Mouse (Mus musculus): ENCODE data around the gene Smyd3. TPM values are rescaled to one million over a fixed set of nuclear protein-coding genes. Genes with fewer than 3 reads are reported as not detected.

Gene Smyd3
- polyA plus RNA-seq, 1 experiment: 10.6 TPM

DNA sequence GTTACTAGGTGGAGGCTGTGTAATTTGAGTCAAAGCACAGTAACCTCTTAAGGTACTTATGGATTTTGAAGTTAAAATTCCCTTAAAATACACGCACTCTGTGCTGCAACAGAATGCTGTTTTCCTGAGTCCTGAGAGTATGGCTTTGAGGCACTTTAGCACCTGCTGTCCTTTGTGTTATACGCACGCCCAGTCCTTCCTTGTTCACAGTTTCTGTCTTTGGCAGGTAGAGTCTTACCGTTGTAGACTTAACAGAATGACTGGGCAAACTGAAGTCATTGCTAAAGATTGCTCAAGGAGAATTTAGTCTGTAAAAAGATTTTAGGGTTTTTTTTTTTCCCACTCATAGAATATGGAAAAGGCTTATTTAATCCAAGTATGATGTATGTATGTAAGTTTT is 34.1 kb upstream of the Smyd3 start:
- no peak overlapping the region for H3ac ChIP-seq (ENCODE audit: control insufficient read depth, insufficient read length, low read depth)
- no peaks in the 10 kb centered on the region for H3K27me3 ChIP-seq (ENCODE audit: control insufficient read depth, insufficient read depth, insufficient read length)
- TF ChIP-seq MYOG (IDR thresholded peaks at IDR 0.05; ENCODE audit: control insufficient read depth, extremely low read depth, insufficient read length) (no peak), FOSL1 (IDR thresholded peaks at IDR 0.05; ENCODE audit: insufficient read depth, low read length, poor library complexity, severe bottlenecking) (no peak), CTCF (IDR thresholded peaks at IDR 0.05; ENCODE audit: control insufficient read depth, insufficient read depth, insufficient read length) (no peak), CEBPB (IDR thresholded peaks at IDR 0.05; ENCODE audit: low read depth) (no peak), MYOD1 (IDR thresholded peaks at IDR 0.05; ENCODE audit: control insufficient read depth, insufficient read length, low read depth) (no peak), USF1 (IDR thresholded peaks at IDR 0.05; ENCODE audit: low read depth) (no peak), MAX (IDR thresholded peaks at IDR 0.05) (no peak)
- no peak overlapping the region for H3K4me3 ChIP-seq (ENCODE audit: insufficient read depth, poor library complexity, severe bottlenecking)
- H3K36me3 ChIP-seq (ENCODE audit: control insufficient read depth, insufficient read depth): no peaks in the 10 kb centered on the region
- H3K79me3 ChIP-seq (ENCODE audit: low read depth): peaks cover 4% of the 10 kb centered on the region
- peaks cover 45% of the 10 kb centered on the region for H3K79me2 ChIP-seq (ENCODE audit: control insufficient read depth, insufficient read depth)

DNA sequence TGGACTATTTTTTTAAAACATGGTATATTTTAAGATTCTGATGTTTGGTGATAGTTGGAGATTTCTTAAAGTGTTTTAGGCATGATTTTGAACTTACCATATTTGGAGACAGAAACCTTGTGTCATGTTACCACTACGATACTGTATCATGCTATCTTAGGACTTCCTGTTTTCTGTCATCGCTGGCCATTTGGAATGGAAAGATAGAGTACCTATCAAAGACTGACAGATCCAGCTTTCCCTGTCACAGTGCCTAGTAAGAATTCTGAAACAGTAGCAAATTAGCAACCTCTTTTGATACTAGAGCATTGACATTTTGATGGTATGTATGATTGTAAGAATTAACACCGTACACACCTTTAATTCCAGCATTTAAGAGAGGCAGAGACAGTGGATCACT is 33.5 kb upstream of the Smyd3 start:
- Histone ChIP-seq H3K4me3 (ENCODE audit: insufficient read depth, poor library complexity, severe bottlenecking) (no peak overlapping the region), H3K36me3 (ENCODE audit: control insufficient read depth, insufficient read depth) (no peaks in the 10 kb centered on the region), H3K79me2 (ENCODE audit: control insufficient read depth, insufficient read depth) (peaks cover 45% of the 10 kb centered on the region), H3K79me3 (ENCODE audit: low read depth) (peaks cover 4% of the 10 kb centered on the region), H3K27me3 (ENCODE audit: control insufficient read depth, insufficient read depth, insufficient read length) (no peaks in the 10 kb centered on the region), H3ac (ENCODE audit: control insufficient read depth, insufficient read length, low read depth) (no peak overlapping the region)
- TF ChIP-seq MYOG (IDR thresholded peaks at IDR 0.05; ENCODE audit: control insufficient read depth, extremely low read depth, insufficient read length) (no peak), MYOD1 (IDR thresholded peaks at IDR 0.05; ENCODE audit: control insufficient read depth, insufficient read length, low read depth) (no peak), USF1 (IDR thresholded peaks at IDR 0.05; ENCODE audit: low read depth) (no peak), CEBPB (IDR thresholded peaks at IDR 0.05; ENCODE audit: low read depth) (no peak), MAX (IDR thresholded peaks at IDR 0.05) (no peak), CTCF (IDR thresholded peaks at IDR 0.05; ENCODE audit: control insufficient read depth, insufficient read depth, insufficient read length) (no peak), FOSL1 (IDR thresholded peaks at IDR 0.05; ENCODE audit: insufficient read depth, low read length, poor library complexity, severe bottlenecking) (no peak)

DNA sequence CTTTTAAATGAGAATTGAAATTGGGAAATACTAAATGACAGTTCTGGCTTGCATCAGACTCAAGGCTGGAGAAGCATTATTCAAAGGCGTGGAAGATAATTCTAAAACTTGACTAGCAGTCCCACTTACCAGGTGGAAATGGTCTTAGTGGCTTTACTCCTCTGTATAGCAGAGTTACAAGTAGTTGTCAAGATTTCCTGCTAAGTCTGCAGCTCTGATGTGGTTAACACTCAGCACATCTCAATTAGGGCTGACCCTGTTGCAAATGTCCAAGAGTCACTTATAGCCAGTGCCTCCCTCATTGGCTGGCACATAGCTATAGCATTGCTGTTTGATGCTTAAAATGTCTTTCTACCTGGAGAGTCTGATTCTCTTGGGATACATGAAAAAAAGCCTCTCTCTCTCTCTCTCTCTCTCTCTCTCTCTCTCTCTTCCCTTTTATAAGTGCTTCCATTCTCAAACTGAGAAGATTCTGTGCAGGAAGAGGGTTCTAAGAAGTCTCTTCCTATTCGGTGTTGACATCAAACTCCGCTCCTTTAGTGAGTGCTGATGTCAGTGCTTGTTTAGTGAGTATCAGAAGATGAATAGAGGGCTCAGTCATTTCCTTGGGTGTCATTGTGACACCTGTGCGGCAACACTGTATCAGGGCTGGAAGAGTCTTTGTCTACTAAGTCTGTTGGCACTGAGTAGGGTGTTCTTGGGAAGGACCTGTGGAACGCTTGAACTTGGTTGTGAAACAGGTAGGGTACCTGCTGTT is 31.3 kb upstream of the Smyd3 start:
- no peak overlapping the region for H3ac ChIP-seq (ENCODE audit: control insufficient read depth, insufficient read length, low read depth)
- peaks cover 3% of the 10 kb centered on the region for H3K36me3 ChIP-seq (ENCODE audit: control insufficient read depth, insufficient read depth)
- H3K79me2 ChIP-seq (ENCODE audit: control insufficient read depth, insufficient read depth): peaks cover 58% of the 10 kb centered on the region
- H3K4me3 ChIP-seq (ENCODE audit: insufficient read depth, poor library complexity, severe bottlenecking): no peak overlapping the region
- TF ChIP-seq MYOG (IDR thresholded peaks at IDR 0.05; ENCODE audit: control insufficient read depth, extremely low read depth, insufficient read length): no peak
- TF ChIP-seq MAX (IDR thresholded peaks at IDR 0.05): no peak
- no peak for TF ChIP-seq FOSL1 (IDR thresholded peaks at IDR 0.05; ENCODE audit: insufficient read depth, low read length, poor library complexity, severe bottlenecking)
- TF ChIP-seq CEBPB (IDR thresholded peaks at IDR 0.05; ENCODE audit: low read depth): no peak
- TF ChIP-seq USF1 (IDR thresholded peaks at IDR 0.05; ENCODE audit: low read depth): no peak
- no peak for TF ChIP-seq MYOD1 (IDR thresholded peaks at IDR 0.05; ENCODE audit: control insufficient read depth, insufficient read length, low read depth)
- no peak for TF ChIP-seq CTCF (IDR thresholded peaks at IDR 0.05; ENCODE audit: control insufficient read depth, insufficient read depth, insufficient read length)
- peaks cover 17% of the 10 kb centered on the region for H3K79me3 ChIP-seq (ENCODE audit: low read depth)
- no peaks in the 10 kb centered on the region for H3K27me3 ChIP-seq (ENCODE audit: control insufficient read depth, insufficient read depth, insufficient read length)

DNA sequence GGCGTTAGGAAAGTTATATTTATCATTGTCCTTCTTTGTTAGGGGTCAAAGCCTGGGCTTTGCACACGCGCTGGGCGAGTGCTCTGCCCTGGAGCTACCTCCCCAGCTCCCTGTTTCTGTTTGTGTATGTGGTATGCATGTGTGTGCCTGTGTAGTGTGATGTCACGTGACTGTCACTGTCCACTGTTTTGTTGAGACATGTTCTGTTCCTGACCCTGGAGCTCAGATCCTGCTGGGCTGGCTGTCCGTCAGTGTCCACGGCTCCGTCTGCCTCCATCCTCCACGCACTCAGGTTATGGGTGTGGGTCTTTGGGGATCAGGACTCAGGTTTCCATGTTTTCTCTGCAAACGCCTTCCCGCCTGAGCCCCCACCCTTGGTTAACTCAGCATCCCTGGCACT is 30.4 kb upstream of the Smyd3 start:
- H3K36me3 ChIP-seq (ENCODE audit: control insufficient read depth, insufficient read depth): peaks cover 9% of the 10 kb centered on the region
- no peak overlapping the region for H3K4me3 ChIP-seq (ENCODE audit: insufficient read depth, poor library complexity, severe bottlenecking)
- TF ChIP-seq CTCF (IDR thresholded peaks at IDR 0.05; ENCODE audit: control insufficient read depth, insufficient read depth, insufficient read length) (no peak), USF1 (IDR thresholded peaks at IDR 0.05; ENCODE audit: low read depth) (peak; percentile 9)
- peaks cover 67% of the 10 kb centered on the region for H3K79me2 ChIP-seq (ENCODE audit: control insufficient read depth, insufficient read depth)
- H3K27me3 ChIP-seq (ENCODE audit: control insufficient read depth, insufficient read depth, insufficient read length): no peaks in the 10 kb centered on the region
- H3ac ChIP-seq (ENCODE audit: control insufficient read depth, insufficient read length, low read depth): no peak overlapping the region
- peaks cover 21% of the 10 kb centered on the region for H3K79me3 ChIP-seq (ENCODE audit: low read depth)

DNA sequence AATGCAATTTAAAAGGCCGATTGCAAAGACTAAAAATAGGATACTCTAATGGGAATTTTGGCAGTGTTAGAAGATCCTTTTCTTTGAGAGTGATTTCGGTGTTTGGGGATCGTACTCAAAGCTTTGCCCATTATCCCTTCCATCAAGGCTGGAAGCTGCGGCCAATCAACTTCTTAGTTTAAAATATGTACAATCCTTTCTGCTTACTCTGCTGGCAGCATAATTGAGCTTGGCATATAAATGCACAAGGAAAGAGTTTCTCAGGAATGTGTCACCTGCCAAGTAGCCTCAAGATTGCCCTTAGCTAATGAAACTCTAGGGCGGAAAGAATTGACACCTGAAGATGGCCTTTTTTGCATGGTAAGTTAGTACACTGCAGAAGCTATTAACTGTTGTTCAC is 29.3 kb upstream of the Smyd3 start:
- TF ChIP-seq FOSL1 (IDR thresholded peaks at IDR 0.05; ENCODE audit: insufficient read depth, low read length, poor library complexity, severe bottlenecking) (no peak), MAX (IDR thresholded peaks at IDR 0.05) (no peak), USF1 (IDR thresholded peaks at IDR 0.05; ENCODE audit: low read depth) (no peak), MYOG (IDR thresholded peaks at IDR 0.05; ENCODE audit: control insufficient read depth, extremely low read depth, insufficient read length) (no peak), MYOD1 (IDR thresholded peaks at IDR 0.05; ENCODE audit: control insufficient read depth, insufficient read length, low read depth) (no peak), CTCF (IDR thresholded peaks at IDR 0.05; ENCODE audit: control insufficient read depth, insufficient read depth, insufficient read length) (no peak), CEBPB (IDR thresholded peaks at IDR 0.05; ENCODE audit: low read depth) (no peak)
- peak overlapping the region; percentile 72 for H3K4me3 ChIP-seq (ENCODE audit: insufficient read depth, poor library complexity, severe bottlenecking)
- H3ac ChIP-seq (ENCODE audit: control insufficient read depth, insufficient read length, low read depth): peak overlapping the region; percentile 33
- H3K79me2 ChIP-seq (ENCODE audit: control insufficient read depth, insufficient read depth): peaks cover 77% of the 10 kb centered on the region
- H3K36me3 ChIP-seq (ENCODE audit: control insufficient read depth, insufficient read depth): peaks cover 9% of the 10 kb centered on the region
- H3K79me3 ChIP-seq (ENCODE audit: low read depth): peaks cover 26% of the 10 kb centered on the region
- H3K27me3 ChIP-seq (ENCODE audit: control insufficient read depth, insufficient read depth, insufficient read length): no peaks in the 10 kb centered on the region

- no peak for TF ChIP-seq CEBPB (IDR thresholded peaks at IDR 0.05; ENCODE audit: low read depth)
- Histone ChIP-seq H3ac (ENCODE audit: control insufficient read depth, insufficient read length, low read depth) (peak overlapping the region; percentile 69), H3K36me3 (ENCODE audit: control insufficient read depth, insufficient read depth) (peaks cover 10% of the 10 kb centered on the region), H3K79me3 (ENCODE audit: low read depth) (peaks cover 27% of the 10 kb centered on the region), H3K79me2 (ENCODE audit: control insufficient read depth, insufficient read depth) (peaks cover 77% of the 10 kb centered on the region), H3K27me3 (ENCODE audit: control insufficient read depth, insufficient read depth, insufficient read length) (no peaks in the 10 kb centered on the region), H3K4me3 (ENCODE audit: insufficient read depth, poor library complexity, severe bottlenecking) (peak overlapping the region; percentile 72)
These were observed 28.7 kb upstream of the Smyd3 start for GRCm38 (mm10) chr1:179546551-179546917.

Data from C2C12 (cell line).